Mouse (Mus musculus) limb, embryonic 15.5 days (tissue): ENCODE measurements around the gene Dennd5b. TPM values are rescaled to one million over a fixed set of nuclear protein-coding genes. Genes with fewer than 3 reads are reported as not detected.

ENCODE experiments used
- ATAC-seq: fragments of 200-750 bp; cut with Nextera tagmentation; 2 replicates; pipeline ENCODE4 v1.8.0; 2017; ENCODE audit warnings: low read depth, moderate TSS enrichment; ENCODE audit not compliant: insufficient number of reproducible peaks, low FRiP score, low TSS enrichment
- H3K27ac ChIP-seq: fragments of 300-500 bp; sonication (generic); 2 replicates; pipeline ENCODE4 v1.5.1; 2015; ENCODE audit warnings: moderate library complexity, mild to moderate bottlenecking, inconsistent platforms
- H3K27me3 ChIP-seq: fragments of 300-500 bp; sonication (generic); 2 replicates; pipeline ENCODE4 v1.6.1; 2015; ENCODE audit warnings: inconsistent platforms
- H3K36me3 ChIP-seq: fragments of 300-500 bp; sonication (generic); 2 replicates; pipeline ENCODE4 v1.6.1; 2015; ENCODE audit warnings: inconsistent platforms
- H3K4me1 ChIP-seq: fragments of 300-500 bp; sonication (generic); 2 replicates; pipeline ENCODE4 v1.6.1; 2015; ENCODE audit warnings: inconsistent platforms
- H3K4me2 ChIP-seq: fragments of 300-500 bp; sonication (generic); 2 replicates; pipeline ENCODE4 v1.6.1; 2015; ENCODE audit warnings: mild to moderate bottlenecking, inconsistent platforms
- H3K4me3 ChIP-seq: fragments of 300-500 bp; sonication (generic); 2 replicates; pipeline ENCODE4 v1.5.1; 2015; ENCODE audit warnings: mild to moderate bottlenecking, inconsistent platforms
- H3K9ac ChIP-seq: fragments of 300-500 bp; sonication (generic); 2 replicates; pipeline ENCODE4 v1.6.1; 2015; ENCODE audit warnings: inconsistent platforms
- H3K9me3 ChIP-seq: fragments of 300-500 bp; sonication (generic); 2 replicates; pipeline ENCODE4 v1.6.1; 2016; ENCODE audit warnings: inconsistent platforms
- WGBS: fragments of 180-500 bp; shearing (Covaris S2); methylation state at CpG from one replicate; pipeline ENCODE4 v1.1.7; 2015; 5-methylcytosine and 5-hydroxymethylcytosine counted together
- polyA plus RNA-seq: library from polyadenylated mRNA; unstranded; fragments of >200 nt; fragmentation: Nextera tagmentation; extraction: Ambion mirVana; gene quantifications from 2 replicates; pipeline ENCODE4 v1.2.1, GENCODE M21; 2015

The Dennd5b gene
- polyA plus RNA-seq, 1 experiment from 2014 or later = 3.4 TPM

DNA sequence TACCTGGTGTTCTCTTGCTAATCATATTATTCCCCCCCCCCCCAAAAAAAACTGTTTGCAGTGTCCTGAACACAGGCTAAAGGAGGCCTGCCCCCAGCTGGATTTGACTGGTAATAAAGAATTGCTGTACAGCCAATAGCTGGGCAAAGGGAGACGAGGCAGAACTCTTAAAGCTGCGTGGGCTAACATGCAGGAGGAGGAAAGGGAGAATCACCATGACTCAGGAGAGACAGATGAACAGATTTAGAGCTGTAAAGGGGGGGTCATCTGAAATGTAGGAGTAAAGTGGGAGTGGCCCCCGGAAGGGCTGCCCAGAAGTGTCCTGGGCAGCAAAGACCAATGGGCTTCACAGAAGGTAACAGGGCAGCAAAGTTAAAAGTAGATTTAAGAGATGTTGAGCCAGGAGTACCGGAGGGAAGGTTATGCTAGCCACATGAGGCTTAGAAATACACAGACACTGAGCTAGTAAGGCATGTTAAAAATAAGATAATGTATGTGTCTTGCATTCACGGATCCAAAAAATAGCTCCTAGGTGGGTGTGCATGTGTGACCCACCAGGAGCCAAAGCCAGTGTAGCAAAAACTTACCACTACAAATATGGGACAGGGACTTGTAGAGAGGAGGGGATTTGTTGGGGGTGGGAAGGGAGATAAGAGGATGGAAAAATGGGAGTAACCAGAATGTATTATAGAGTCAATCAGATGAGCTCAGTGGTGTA, 40.7 kb downstream of the Dennd5b start:
- Histone ChIP-seq H3K4me2 (no peak overlapping the region), H3K36me3 (no peaks in the 10 kb centered on the region), H3K4me1 (no peaks in the 10 kb centered on the region), H3K27me3 (no peaks in the 10 kb centered on the region), H3K9ac (no peak overlapping the region), H3K27ac (no peak overlapping the region), H3K4me3 (no peak overlapping the region), H3K9me3 (no peaks in the 10 kb centered on the region)
- ATAC-seq = no peak
- 76% methylated on average over 5 of the region's 5 CpGs for WGBS

DNA sequence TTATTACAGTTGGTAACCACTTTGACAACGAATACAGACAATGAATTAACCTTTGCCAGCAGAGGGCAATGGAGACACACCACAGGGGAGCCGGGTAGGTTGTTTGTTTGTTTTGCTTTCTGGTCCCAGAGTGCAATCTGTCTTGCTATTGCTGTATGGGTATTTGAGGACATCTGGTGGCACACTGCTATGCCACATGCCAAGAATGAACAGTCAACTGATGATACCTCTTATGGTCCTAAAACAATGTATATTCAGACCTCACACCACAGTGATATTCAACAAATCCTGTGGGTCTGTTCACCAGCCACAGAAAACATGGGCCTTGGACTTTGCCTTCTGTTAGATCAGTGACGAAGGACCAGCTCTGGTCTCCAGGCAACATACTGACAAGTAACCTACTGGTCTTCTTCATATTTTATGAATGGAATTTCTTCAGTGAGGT, 43.5 kb downstream of the Dennd5b start:
- WGBS = 50% methylated on average over 3 of the region's 3 CpGs
- no peak overlapping the region for H3K9ac ChIP-seq
- no peak overlapping the region for H3K4me3 ChIP-seq
- no peak overlapping the region for H3K27ac ChIP-seq
- H3K27me3 ChIP-seq = no peaks in the 10 kb centered on the region
- H3K4me2 ChIP-seq = no peak overlapping the region
- H3K9me3 ChIP-seq = no peaks in the 10 kb centered on the region
- H3K4me1 ChIP-seq = no peaks in the 10 kb centered on the region
- no peak for ATAC-seq
- no peaks in the 10 kb centered on the region for H3K36me3 ChIP-seq

DNA sequence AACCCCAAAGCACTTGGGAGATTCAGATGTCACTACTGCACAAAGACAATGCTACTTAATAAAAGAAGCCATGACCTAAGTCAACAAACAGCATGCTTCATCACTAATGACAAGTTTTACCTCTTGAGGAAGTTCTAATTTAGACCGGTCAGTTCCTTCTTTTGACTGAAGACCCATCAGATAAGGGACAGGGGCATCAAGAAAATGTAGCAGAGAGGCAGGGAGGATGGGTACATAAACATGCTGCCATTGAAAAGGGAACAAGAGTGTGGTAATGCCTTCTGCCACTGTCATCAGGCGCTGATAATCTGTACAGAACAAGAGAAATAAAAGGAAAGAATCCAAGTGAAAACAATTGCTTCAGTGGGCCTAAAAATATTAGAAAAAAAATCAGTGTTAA, 46.7 kb downstream of the Dennd5b start:
- ATAC-seq = no peak
- Histone ChIP-seq H3K27ac (no peak overlapping the region), H3K27me3 (no peaks in the 10 kb centered on the region), H3K36me3 (no peaks in the 10 kb centered on the region), H3K4me1 (no peaks in the 10 kb centered on the region), H3K9me3 (no peaks in the 10 kb centered on the region), H3K4me2 (no peak overlapping the region), H3K9ac (no peak overlapping the region), H3K4me3 (no peak overlapping the region)
- WGBS = 81% methylated on average over 2 of the region's 2 CpGs

DNA sequence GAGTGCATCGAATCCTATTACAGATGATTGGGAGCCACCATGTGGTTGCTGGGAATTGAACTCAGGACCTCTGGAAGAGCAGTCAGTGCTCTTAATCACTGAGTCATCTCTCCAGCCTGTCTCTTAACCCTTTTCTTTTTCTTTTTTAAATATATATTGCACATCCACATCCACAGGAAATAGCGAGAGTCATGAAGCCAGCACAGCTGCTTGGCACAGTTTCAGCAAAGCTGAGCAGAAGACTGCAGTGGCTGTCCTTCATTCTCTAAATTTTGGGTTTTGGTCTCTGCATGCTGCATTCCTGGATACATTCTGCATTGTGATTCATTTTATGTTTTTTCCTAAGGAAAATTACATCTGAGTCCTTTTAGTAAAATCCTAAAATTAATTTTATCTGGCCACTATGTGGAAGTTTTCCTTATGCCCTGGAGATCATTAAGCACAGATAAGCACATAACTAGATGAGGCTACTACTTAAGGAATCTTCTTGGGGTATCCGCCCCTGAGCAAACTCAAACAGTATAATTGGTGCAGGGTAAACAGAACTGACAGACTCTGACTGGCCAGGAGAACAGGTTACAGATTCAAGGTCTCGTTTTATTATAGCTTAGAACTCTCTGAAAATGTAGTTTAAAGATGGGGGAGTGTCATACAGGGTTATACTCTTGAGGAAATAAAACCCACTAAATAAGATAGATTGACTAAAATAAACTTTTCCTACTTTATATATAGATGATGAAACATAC, 50.3 kb downstream of the Dennd5b start:
- no peak for ATAC-seq
- Histone ChIP-seq H3K9me3 (no peaks in the 10 kb centered on the region), H3K27ac (no peak overlapping the region), H3K36me3 (no peaks in the 10 kb centered on the region), H3K4me2 (no peak overlapping the region), H3K4me1 (no peaks in the 10 kb centered on the region), H3K9ac (no peak overlapping the region), H3K27me3 (no peaks in the 10 kb centered on the region), H3K4me3 (no peak overlapping the region)
- 71% methylated on average over 4 of the region's 4 CpGs for WGBS

DNA sequence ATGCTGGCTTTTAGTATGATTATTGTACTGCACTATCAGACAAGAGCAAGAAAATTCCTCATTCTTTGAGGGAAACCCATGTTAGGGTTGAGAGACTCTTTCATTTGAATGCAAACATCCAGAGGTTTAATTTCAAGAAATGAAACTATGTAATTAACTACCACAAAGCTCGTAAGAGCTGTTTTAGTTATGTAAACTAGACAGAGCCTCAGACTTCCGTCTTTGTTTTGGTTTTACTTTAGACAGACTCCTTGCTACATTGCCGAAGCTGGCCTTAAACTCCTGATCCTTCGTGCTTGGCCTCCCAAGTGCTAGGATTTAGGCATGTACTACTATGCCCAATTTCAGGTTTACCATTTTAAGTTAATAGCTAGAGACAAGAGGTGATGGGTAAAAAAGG, 61.4 kb downstream of the Dennd5b start:
- H3K27me3 ChIP-seq = no peaks in the 10 kb centered on the region
- no peaks in the 10 kb centered on the region for H3K4me1 ChIP-seq
- WGBS = 75% methylated on average over 4 of the region's 4 CpGs
- H3K9me3 ChIP-seq = no peaks in the 10 kb centered on the region
- H3K9ac ChIP-seq = no peak overlapping the region
- ATAC-seq = no peak
- no peak overlapping the region for H3K27ac ChIP-seq
- 0 out of 2 replicates have a peak, but pooled peaks cover 3% of the 10 kb centered on the region for H3K36me3 ChIP-seq
- H3K4me3 ChIP-seq = no peak overlapping the region
- H3K4me2 ChIP-seq = no peak overlapping the region

DNA sequence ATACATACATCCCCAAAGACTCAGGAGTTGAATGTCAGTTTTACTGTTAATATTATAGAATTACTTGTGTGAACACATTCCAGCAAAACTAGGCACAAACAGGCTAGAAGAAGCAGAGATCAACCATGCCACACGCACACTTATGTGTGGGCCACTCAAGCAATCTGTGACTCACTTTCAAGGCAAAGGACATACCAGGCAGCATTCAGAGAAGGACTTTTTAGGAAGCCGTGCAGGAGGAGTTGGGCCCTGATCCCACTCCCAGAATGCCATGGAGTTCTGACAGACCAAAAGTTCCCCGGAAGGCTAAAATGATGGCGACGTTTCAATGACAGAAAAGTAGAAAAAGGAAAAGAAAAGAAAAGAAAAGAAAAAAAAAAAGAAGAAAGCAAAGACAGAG, 69.3 kb downstream of the Dennd5b start:
- Histone ChIP-seq H3K36me3 (no peaks in the 10 kb centered on the region), H3K4me3 (no peak overlapping the region), H3K9me3 (no peaks in the 10 kb centered on the region), H3K27me3 (no peaks in the 10 kb centered on the region), H3K4me2 (no peak overlapping the region), H3K27ac (no peak overlapping the region), H3K9ac (no peak overlapping the region), H3K4me1 (no peaks in the 10 kb centered on the region)
- no peak for ATAC-seq
- WGBS = 92% methylated on average over 5 of the region's 5 CpGs

DNA sequence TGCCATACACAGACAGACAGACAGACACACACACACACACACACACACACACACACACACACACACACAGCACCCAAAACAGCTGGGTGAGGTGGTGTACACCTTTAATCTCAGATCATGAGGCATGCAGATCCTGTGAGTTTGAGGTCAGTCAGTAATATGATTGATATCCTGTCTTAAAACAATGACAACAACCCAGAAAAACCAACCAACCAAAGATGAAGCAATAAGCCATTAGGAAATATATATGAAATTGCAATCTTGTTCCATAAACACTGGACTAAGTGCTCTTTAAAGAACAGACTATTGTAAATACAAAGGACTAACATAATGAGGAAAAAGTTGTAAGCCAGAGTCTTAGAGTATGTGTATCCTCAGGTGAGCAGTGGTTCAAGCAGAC, 70.1 kb downstream of the Dennd5b start:
- H3K4me1 ChIP-seq = no peaks in the 10 kb centered on the region
- ATAC-seq = no peak
- no peak overlapping the region for H3K4me3 ChIP-seq
- H3K27me3 ChIP-seq = no peaks in the 10 kb centered on the region
- no peak overlapping the region for H3K4me2 ChIP-seq
- H3K9ac ChIP-seq = no peak overlapping the region
- H3K36me3 ChIP-seq = peaks cover 2% of the 10 kb centered on the region; the same call in 1 of the 2 replicates
- H3K27ac ChIP-seq = no peak overlapping the region
- no peaks in the 10 kb centered on the region for H3K9me3 ChIP-seq

DNA sequence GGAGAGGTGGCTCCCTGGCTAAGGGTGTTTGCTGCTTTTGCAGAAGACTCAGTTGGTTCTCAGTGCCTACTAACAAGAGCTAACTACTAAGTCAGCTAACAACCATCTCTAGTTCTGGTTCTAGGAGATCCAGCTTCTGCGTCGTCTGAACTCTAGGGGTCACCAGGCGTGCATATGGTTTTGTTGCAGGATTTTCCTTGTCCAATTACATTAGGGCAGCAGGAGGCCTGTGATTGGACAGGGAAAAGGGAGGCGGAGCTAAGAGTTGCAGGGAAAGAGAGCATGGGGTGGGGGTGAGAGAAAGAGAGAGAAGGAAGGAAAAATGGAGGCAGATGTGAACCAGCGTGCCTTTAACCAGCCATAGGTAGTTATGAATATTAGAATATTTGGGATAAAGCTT, 83.0 kb downstream of the Dennd5b start:
- H3K4me1 ChIP-seq = no peaks in the 10 kb centered on the region
- 79% methylated on average over 5 of the region's 5 CpGs for WGBS
- no peak for ATAC-seq
- no peak overlapping the region for H3K9ac ChIP-seq
- H3K4me3 ChIP-seq = no peak overlapping the region
- peaks cover 21% of the 10 kb centered on the region for H3K36me3 ChIP-seq
- no peak overlapping the region for H3K4me2 ChIP-seq
- no peaks in the 10 kb centered on the region for H3K27me3 ChIP-seq
- no peak overlapping the region for H3K27ac ChIP-seq
- no peaks in the 10 kb centered on the region for H3K9me3 ChIP-seq

DNA sequence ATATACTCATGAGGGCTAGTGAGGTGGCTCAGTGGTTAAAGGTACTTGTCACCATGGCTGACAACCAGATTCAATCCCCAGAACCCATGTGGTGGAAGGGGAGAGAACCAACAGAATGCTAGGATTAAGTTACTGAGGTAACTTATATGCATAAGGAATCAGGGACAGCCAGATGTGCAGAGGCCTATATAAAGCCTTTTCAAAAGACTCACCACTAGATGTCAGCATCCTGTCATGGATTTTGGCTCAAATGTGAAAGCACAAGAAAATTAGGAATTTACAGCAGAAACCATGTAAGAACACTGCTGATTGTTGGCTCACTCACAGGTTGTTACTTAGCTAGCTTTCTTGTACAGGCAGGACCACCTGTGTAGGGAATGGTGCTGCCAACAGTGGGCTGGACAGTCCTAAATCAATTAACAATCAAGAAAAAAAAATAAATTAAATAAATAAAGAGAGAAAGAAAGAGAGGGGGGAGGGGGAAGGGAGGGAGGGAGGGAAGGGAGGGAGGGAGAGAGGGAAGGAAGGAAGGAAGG, 90.6 kb downstream of the Dennd5b start:
- no peak for ATAC-seq
- H3K4me2 ChIP-seq = no peak overlapping the region
- H3K4me3 ChIP-seq = no peak overlapping the region
- H3K27me3 ChIP-seq = no peaks in the 10 kb centered on the region
- H3K4me1 ChIP-seq = no peaks in the 10 kb centered on the region
- peaks cover 19% of the 10 kb centered on the region for H3K36me3 ChIP-seq
- no peaks in the 10 kb centered on the region for H3K9me3 ChIP-seq
- no peak overlapping the region for H3K9ac ChIP-seq
- H3K27ac ChIP-seq = no peak overlapping the region

DNA sequence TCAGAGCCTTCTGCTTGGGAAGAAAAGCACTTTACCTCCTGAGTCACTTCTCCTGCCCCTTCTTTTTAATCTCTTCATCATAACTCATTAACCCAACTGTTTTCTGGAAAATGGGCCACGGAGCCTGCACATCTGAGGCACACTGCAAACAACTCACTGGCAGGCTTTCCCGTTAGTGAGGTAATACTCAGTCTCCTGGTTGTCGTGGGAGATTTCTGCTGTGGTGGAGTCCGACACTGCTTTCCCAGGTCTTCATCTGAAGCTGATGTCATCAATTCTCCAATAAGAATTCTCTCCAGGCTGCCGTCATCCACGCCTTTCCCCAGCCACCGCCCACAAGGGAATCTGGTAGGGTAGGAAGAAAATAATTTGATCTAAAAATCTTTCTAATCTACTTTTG, 96.5 kb downstream of the Dennd5b start:
- no peak overlapping the region for H3K4me2 ChIP-seq
- no peak for ATAC-seq
- no peak overlapping the region for H3K27ac ChIP-seq
- H3K4me1 ChIP-seq = no peaks in the 10 kb centered on the region
- no peaks in the 10 kb centered on the region for H3K27me3 ChIP-seq
- no peaks in the 10 kb centered on the region for H3K9me3 ChIP-seq
- H3K9ac ChIP-seq = no peak overlapping the region
- H3K4me3 ChIP-seq = no peak overlapping the region
- WGBS = 91% methylated on average over 7 of the region's 7 CpGs
- peaks cover 26% of the 10 kb centered on the region for H3K36me3 ChIP-seq

DNA sequence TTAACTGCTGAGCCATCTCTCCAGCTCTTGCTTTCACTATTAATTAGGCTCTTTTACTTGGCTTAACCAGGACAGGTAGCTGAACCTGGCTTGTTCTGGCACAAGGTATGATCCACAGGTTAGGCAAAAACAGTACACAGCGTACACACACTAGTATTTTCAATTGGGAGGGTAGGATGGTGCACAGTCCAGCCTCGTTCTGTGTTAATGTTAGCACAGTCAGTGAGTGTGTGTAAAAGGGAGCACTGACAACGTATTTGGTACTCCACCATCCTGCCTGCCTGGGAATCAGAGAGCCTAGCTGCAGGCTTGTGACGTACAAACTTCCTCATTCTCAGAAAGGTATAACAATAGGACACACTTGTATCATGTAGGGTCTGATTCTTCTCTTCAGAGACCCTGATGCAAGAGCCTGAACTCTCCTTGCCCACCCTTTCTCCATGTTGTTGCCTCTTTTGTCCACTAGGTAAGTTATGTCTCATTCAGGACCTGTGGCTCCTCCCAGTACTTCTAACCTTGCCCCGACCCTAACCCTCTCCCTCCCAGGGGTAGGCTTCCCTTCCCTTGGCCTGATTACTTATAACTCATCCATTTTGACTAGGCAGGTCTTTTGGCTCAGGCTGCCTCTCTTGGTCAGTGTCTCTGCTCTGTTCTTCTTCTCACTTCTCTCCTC, 107.0 kb downstream of the Dennd5b start:
- H3K27ac ChIP-seq = no peak overlapping the region
- H3K9ac ChIP-seq = no peak overlapping the region
- H3K4me1 ChIP-seq = no peaks in the 10 kb centered on the region
- 78% methylated on average over 5 of the region's 5 CpGs for WGBS
- H3K36me3 ChIP-seq = peaks cover 16% of the 10 kb centered on the region; the same call in 1 of the 2 replicates
- H3K4me3 ChIP-seq = no peak overlapping the region
- ATAC-seq = no peak
- no peak overlapping the region for H3K4me2 ChIP-seq
- H3K9me3 ChIP-seq = no peaks in the 10 kb centered on the region
- no peaks in the 10 kb centered on the region for H3K27me3 ChIP-seq
